Mouse (Mus musculus) liver, embryonic 12.5 days (tissue): Measurements from ENCODE around the gene Cant1. TPM values are rescaled to one million over a fixed set of nuclear protein-coding genes. Genes with fewer than 3 reads are reported as not detected.
"Not testable (repeated sequence)": the region's sequence is repeated elsewhere in the genome, so short reads cannot be mapped to it uniquely, and the experiment has no call there.

Source experiments
- ATAC-seq: fragments of 200-750 bp; cut with Nextera tagmentation; 2 replicates; pipeline ENCODE4 v1.8.0; 2017; ENCODE audit warnings: moderate number of reproducible peaks, mild to moderate bottlenecking, moderate library complexity
- H3K27ac ChIP-seq: fragments of 300-500 bp; sonication (generic); 2 replicates; pipeline ENCODE4 v1.5.1; 2016; ENCODE audit warnings: mild to moderate bottlenecking
- H3K27me3 ChIP-seq: fragments of 300-500 bp; sonication (generic); replicated peaks from 2 replicates; pipeline ENCODE4 v1.6.1; 2016; ENCODE audit warnings: mild to moderate bottlenecking, moderate library complexity
- H3K36me3 ChIP-seq: fragments of 300-500 bp; sonication (generic); 2 replicates; pipeline ENCODE4 v1.6.1; 2016; ENCODE audit warnings: mild to moderate bottlenecking, moderate library complexity
- H3K4me1 ChIP-seq: fragments of 300-500 bp; sonication (generic); 2 replicates; pipeline ENCODE4 v1.6.1; 2016
- H3K4me2 ChIP-seq: fragments of 300-500 bp; sonication (generic); 2 replicates; pipeline ENCODE4 v1.6.1; 2016; ENCODE audit warnings: mild to moderate bottlenecking, moderate library complexity
- H3K4me3 ChIP-seq: fragments of 300-500 bp; sonication (generic); 2 replicates; pipeline ENCODE4 v1.5.1; 2016; ENCODE audit warnings: mild to moderate bottlenecking, moderate library complexity
- H3K9ac ChIP-seq: fragments of 300-500 bp; sonication (generic); 2 replicates; pipeline ENCODE4 v1.6.1; 2016; ENCODE audit warnings: mild to moderate bottlenecking, moderate library complexity
- H3K9me3 ChIP-seq: fragments of 300-500 bp; sonication (generic); replicated peaks from 2 replicates; pipeline ENCODE4 v1.6.1; 2016; ENCODE audit warnings: mild to moderate bottlenecking, moderate library complexity
- WGBS: fragments of 180-500 bp; shearing (Covaris S2); methylation state at CpG from one replicate; pipeline ENCODE4 v1.1.7; 2016; ENCODE audit not compliant: insufficient replicate concordance; 5-methylcytosine and 5-hydroxymethylcytosine counted together
- polyA plus RNA-seq: library from polyadenylated mRNA; unstranded; fragments of >200 nt; fragmentation: Nextera tagmentation; extraction: Ambion mirVana; gene quantifications from 2 replicates; pipeline ENCODE4 v1.2.1, GENCODE M21; 2016

Gene Cant1
- polyA plus RNA-seq, 1 experiment from 2014 or later, result 14.5 TPM

DNA sequence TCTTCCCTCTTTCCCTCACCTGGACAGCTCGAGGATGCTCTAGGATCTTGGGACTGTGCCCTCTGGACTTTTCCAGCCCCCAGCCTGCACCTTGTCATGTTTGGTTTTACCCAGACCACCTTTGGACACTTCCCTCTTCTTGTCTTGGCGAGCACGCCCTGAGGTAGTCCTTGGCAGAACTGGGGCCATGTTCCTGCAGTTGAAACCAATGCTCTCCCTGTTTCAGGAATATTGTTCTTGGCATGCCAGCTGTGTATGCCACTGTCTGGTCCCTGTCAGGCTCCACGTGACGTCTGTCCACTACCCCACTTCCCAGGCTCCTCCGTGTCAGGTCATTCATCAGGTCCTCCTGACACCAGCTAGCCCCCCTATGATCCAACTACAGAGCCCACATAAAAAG lies 40.2 kb downstream of the Cant1 start:
- Histone ChIP-seq H3K36me3 (no peaks in the 10 kb centered on the region), H3K4me2 (no peak overlapping the region), H3K9ac (no peak overlapping the region), H3K4me1 (no peaks in the 10 kb centered on the region), H3K27me3 (peaks cover 15% of the 10 kb centered on the region), H3K27ac (no peak overlapping the region), H3K4me3 (no peak overlapping the region), H3K9me3 (no peaks in the 10 kb centered on the region)
- 58% methylated on average over 6 of the region's 6 CpGs for WGBS
- no peak for ATAC-seq

DNA sequence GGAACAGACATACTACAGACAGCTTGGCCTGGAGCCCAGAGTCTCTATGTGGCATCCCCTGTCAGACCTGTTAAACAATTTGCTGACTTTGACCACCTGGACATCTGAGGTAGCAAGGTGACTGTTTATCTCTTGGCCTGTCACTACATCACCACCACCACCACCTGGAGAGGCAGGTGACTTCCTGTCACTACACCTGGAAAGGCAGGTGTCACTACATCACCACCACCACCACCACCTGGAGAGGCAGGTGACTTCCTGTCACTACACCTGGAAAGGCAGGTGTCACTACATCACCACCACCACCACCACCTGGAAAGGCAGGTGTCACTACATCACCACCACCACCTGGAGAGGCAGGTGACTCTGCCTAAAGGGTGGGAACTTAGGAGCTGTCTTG lies 42.6 kb downstream of the Cant1 start:
- H3K4me1 ChIP-seq, H3K9ac ChIP-seq, H3K27ac ChIP-seq, H3K4me2 ChIP-seq, H3K9me3 ChIP-seq, ATAC-seq, H3K4me3 ChIP-seq, H3K36me3 ChIP-seq: not testable (repeated sequence)
- peaks cover 23% of the 10 kb centered on the region for H3K27me3 ChIP-seq

DNA sequence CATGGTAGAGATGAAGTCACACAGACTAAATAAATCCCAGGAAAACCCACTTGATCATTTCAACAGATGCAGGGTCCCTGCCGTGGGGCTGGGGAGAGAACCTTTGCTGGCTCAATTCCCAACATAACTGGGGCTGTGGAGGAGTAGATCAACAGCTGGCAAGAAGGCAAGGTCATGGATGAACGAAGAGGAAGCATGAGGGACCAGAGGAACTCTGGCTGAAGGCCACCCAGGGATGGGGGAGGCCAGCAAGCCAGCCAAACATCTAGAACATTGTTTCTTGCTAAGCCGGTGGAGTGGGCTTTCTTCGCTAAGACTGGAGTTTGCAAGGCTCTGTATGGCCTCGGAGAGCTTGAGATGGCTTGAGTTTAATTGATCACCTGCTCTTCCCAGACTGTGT lies 43.0 kb downstream of the Cant1 start:
- Histone ChIP-seq H3K27me3 (peaks cover 23% of the 10 kb centered on the region), H3K27ac (no peak overlapping the region), H3K36me3 (no peaks in the 10 kb centered on the region), H3K4me3 (no peak overlapping the region), H3K4me2 (no peak overlapping the region), H3K9me3 (no peaks in the 10 kb centered on the region), H3K9ac (no peak overlapping the region), H3K4me1 (no peaks in the 10 kb centered on the region)
- 74% methylated on average over 5 of the region's 5 CpGs for WGBS
- no peak for ATAC-seq

DNA sequence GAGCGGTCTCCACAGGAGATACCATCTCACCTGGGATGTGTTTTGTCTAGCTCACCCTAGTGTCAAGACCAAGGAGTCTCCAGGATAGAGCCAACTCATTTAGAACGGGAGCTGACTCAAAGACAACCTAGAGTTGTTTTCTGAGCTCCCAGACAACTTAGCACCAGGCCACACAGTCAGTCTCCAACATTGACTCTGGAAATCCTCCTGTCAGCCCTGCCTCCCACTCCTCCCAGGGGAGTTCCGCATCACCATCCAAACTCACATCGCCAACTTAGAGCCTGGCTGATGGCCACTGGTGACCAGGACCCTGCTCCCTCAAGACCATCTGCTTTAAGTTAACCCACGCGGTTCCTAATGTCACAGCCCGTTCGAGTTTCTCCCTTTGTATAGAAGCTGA lies 43.4 kb downstream of the Cant1 start:
- H3K4me1 ChIP-seq, result no peaks in the 10 kb centered on the region
- ATAC-seq, result no peak
- H3K4me3 ChIP-seq, result no peak overlapping the region
- H3K36me3 ChIP-seq, result no peaks in the 10 kb centered on the region
- H3K27ac ChIP-seq, result no peak overlapping the region
- no peak overlapping the region for H3K9ac ChIP-seq
- H3K4me2 ChIP-seq, result no peak overlapping the region
- WGBS, result 73% methylated on average over 8 of the region's 8 CpGs
- no peaks in the 10 kb centered on the region for H3K9me3 ChIP-seq
- H3K27me3 ChIP-seq, result peaks cover 22% of the 10 kb centered on the region

DNA sequence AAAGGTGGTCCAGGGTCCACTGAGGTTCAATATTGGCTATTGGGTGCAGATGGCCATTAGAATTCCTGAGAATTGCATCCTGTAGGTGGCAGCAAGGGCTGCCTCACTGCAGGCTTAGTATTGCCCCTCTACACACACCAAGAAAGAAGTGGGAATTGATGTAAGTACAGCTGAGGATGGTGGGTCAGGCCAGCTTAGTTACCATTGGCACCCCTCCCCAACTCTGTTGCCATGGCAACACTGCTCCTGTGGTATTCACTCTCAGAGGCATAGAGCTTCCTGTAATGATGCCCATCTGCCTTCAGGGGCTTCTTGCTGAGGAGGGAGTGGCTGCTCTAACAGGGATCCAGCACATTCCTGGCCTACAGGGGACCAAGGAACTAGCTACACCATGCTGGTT lies 43.9 kb downstream of the Cant1 start:
- Histone ChIP-seq H3K9ac (no peak overlapping the region), H3K4me3 (no peak overlapping the region)
- no peak for ATAC-seq

DNA sequence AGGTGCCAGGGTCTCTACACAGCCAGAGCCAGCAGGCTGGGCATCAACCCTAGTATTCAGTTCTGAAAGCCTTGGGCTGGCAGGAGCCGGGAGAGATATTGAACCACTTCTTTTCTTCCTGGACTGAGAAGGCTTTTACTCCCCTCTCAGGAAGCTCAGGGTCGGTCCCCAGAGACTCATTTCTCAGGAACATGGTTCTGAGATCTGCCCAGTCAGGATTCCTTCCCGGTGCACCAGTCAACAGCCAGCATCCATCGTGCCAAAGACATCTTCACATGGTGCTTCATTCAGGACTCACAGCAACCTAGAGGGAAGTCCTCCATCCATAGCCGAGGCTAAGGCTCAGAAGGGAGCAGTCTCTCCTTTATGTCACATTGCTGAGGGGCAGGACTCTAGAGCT lies 44.4 kb downstream of the Cant1 start:
- H3K4me3 ChIP-seq, result no peak overlapping the region
- no peak overlapping the region for H3K27ac ChIP-seq
- no peak overlapping the region for H3K4me2 ChIP-seq
- no peaks in the 10 kb centered on the region for H3K4me1 ChIP-seq
- WGBS, result 48% methylated on average over 5 of the region's 5 CpGs
- ATAC-seq, result no peak
- H3K9ac ChIP-seq, result no peak overlapping the region
- H3K9me3 ChIP-seq, result no peaks in the 10 kb centered on the region
- peaks cover 19% of the 10 kb centered on the region for H3K27me3 ChIP-seq
- no peaks in the 10 kb centered on the region for H3K36me3 ChIP-seq

More for the DNA sequence above, 43.9 kb downstream of the Cant1 start:
- no peaks in the 10 kb centered on the region for H3K36me3 ChIP-seq
- peaks cover 19% of the 10 kb centered on the region for H3K27me3 ChIP-seq
- H3K27ac ChIP-seq, result no peak overlapping the region
- H3K4me1 ChIP-seq, result no peaks in the 10 kb centered on the region
- no peak overlapping the region for H3K4me2 ChIP-seq
- H3K9me3 ChIP-seq, result no peaks in the 10 kb centered on the region

DNA sequence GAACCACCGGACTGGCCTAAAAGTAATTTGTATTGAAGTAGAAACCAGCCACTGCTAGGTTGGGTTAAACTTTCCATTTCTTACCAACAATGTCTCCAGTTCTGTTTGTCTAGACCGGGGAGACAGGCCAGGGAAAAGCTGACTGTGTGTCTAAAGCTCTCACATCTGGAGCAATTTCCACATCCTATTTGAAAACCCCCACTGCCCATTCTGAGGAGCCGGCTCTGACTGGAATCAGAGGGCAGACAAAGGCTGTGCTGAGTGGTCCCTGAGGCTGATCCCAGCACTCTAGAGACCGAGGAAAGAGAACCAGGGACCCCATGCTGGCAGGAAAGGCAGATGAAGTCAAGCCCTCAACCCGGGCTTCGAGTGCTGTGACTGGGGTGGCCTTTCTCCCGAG lies 46.2 kb downstream of the Cant1 start:
- H3K4me3 ChIP-seq, result no peak overlapping the region
- no peaks in the 10 kb centered on the region for H3K36me3 ChIP-seq
- H3K9me3 ChIP-seq, result no peaks in the 10 kb centered on the region
- no peaks in the 10 kb centered on the region for H3K4me1 ChIP-seq
- H3K27ac ChIP-seq, result no peak overlapping the region
- no peak overlapping the region for H3K9ac ChIP-seq
- peaks cover 19% of the 10 kb centered on the region for H3K27me3 ChIP-seq
- H3K4me2 ChIP-seq, result no peak overlapping the region
- no peak for ATAC-seq
- 52% methylated on average over 7 of the region's 7 CpGs for WGBS

DNA sequence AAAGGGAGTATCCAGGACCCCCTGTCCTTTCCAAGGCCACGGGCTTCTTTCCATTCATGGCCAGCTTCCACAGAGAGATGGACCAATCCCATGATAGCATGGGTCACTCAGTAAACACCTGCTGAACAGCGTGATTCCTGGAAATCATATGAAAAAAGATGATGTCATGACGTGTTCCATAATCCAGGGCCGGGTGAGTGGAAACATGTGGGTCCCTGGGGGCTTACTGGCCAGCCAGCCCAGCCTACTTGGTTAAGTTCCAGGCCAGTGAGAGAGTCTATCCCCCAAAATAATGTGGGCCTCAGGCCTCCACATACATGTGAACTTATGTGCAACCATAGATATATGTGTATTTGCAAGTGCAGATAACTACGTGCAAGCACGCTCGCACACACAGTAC lies 47.0 kb downstream of the Cant1 start:
- Histone ChIP-seq H3K9ac (no peak overlapping the region), H3K4me1 (no peaks in the 10 kb centered on the region), H3K9me3 (no peaks in the 10 kb centered on the region), H3K4me2 (no peak overlapping the region), H3K27ac (no peak overlapping the region), H3K4me3 (no peak overlapping the region), H3K36me3 (no peaks in the 10 kb centered on the region), H3K27me3 (peaks cover 19% of the 10 kb centered on the region)
- 76% methylated on average over 7 of the region's 7 CpGs for WGBS
- no peak for ATAC-seq

DNA sequence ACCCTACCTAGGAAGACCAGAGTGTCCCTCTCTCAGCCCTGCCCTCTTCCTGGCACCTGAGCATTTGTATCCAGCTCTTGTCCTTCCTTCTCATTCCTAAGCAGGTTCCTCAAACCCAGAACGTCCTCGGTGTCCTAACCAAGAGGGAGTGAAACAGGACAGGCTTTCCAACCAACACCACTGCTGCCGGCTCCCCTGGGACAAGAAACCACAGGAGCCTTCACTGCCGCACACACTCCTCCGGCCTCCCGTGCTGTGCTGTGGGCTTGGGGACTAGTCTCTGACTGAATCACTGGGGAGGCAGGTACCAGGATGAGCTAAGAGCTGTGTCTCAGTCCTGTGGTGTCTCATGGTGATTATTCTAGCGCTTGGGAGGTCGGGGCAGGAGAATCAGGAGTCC lies 49.2 kb downstream of the Cant1 start:
- 57% methylated on average over 8 of the region's 8 CpGs for WGBS
- no peaks in the 10 kb centered on the region for H3K9me3 ChIP-seq
- H3K36me3 ChIP-seq, result no peaks in the 10 kb centered on the region
- no peak overlapping the region for H3K27ac ChIP-seq
- no peak overlapping the region for H3K4me3 ChIP-seq
- peaks cover 19% of the 10 kb centered on the region for H3K27me3 ChIP-seq
- H3K4me2 ChIP-seq, result no peak overlapping the region
- no peaks in the 10 kb centered on the region for H3K4me1 ChIP-seq
- no peak overlapping the region for H3K9ac ChIP-seq
- ATAC-seq, result no peak

DNA sequence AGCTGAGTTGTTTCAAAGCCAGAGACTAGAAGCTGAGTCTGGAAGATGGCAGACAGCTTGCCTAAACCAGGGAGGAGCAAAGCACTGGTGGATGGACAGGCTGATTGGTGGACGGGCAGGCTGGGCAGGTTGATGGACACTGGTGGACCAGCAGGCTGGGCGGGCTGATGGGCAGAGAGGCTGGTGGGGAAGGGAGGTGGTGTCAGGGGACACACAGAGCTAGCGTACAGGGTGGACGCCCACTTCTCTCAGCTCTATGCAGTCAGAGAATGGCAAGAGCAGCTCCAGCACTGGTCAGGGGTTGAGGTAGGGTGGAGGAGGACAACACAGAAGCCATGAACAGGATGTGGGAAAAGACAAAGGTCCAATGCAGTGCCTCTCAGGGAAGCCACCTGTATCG lies 49.6 kb downstream of the Cant1 start:
- no peaks in the 10 kb centered on the region for H3K36me3 ChIP-seq
- no peak overlapping the region for H3K4me3 ChIP-seq
- ATAC-seq, result no peak
- H3K4me1 ChIP-seq, result no peaks in the 10 kb centered on the region
- no peak overlapping the region for H3K9ac ChIP-seq
- H3K9me3 ChIP-seq, result no peaks in the 10 kb centered on the region
- no peak overlapping the region for H3K27ac ChIP-seq
- H3K27me3 ChIP-seq, result peaks cover 15% of the 10 kb centered on the region
- 58% methylated on average over 5 of the region's 5 CpGs for WGBS
- no peak overlapping the region for H3K4me2 ChIP-seq

DNA sequence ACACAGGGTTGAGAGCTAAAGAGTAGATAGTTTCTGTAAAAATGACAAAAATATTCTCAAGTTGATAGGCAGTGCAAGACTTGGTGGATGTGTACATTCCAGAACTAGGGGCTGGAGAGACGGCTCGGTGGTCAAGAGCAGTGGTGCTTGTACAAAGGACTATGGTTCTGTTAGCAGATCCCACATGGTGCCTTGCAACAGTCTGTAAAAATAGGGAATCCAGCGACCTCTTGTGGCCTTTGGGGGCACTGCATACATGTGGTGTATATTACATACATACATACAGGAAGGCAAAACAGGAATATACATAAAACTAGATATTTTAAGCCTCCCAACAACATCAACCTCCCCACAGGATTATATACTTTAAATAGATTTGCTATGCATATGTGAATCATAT lies 50.6 kb downstream of the Cant1 start:
- Histone ChIP-seq H3K4me2 (no peak overlapping the region), H3K9ac (no peak overlapping the region), H3K36me3 (no peaks in the 10 kb centered on the region), H3K9me3 (no peaks in the 10 kb centered on the region), H3K4me3 (no peak overlapping the region), H3K27ac (no peak overlapping the region), H3K27me3 (peaks cover 20% of the 10 kb centered on the region; the same call in 1 of the 2 replicates), H3K4me1 (no peaks in the 10 kb centered on the region; the same call in 1 of the 2 replicates)
- no peak for ATAC-seq
- WGBS, result 55% methylated on average over 3 of the region's 3 CpGs

DNA sequence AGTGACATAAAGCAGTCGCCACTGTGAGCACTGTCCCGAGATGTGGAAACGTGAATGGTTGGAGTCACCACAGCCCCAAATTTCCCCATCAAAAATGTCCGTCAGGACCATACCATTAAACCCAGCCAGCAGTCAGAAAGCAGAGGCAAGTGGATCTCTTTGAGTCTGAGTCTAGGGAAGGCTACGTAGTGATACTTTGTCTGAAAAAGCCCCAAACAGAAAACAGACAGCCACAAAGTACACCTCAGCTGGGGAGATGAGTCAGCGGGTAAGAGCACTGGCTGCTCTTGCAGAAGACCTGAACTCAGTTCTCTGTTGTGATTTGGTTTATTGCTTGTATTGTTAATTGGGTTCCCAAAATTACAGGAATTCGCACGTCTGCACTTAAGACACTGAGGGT lies 52.3 kb downstream of the Cant1 start:
- H3K27ac ChIP-seq, result no peak overlapping the region
- WGBS, result 67% methylated on average over 8 of the region's 8 CpGs
- peaks cover 10% of the 10 kb centered on the region for H3K4me1 ChIP-seq
- H3K4me2 ChIP-seq, result no peak overlapping the region
- H3K27me3 ChIP-seq, result peaks cover 17% of the 10 kb centered on the region; the same call in 1 of the 2 replicates
- no peaks in the 10 kb centered on the region for H3K36me3 ChIP-seq
- H3K9ac ChIP-seq, result no peak overlapping the region
- ATAC-seq, result no peak
- H3K9me3 ChIP-seq, result no peaks in the 10 kb centered on the region
- H3K4me3 ChIP-seq, result no peak overlapping the region

DNA sequence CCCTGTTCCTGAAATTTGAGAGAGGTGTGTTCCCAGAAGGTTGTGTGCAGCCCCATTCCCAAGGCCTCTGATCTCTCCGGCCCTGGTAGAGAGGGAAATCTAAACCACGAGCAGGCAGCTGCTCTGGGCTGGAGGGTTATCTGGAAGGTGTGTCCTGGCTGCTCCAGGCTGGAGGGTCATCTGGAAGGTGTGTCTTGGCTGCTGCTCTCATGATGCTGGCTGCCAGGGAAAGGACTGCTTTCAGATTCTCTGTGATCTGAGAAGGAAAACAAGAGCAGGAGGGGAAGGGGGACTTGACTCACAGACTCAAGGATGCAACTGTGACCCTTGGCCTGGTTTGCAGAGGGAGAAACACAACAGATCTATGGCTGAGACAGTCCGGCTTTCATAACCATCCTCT lies 52.8 kb downstream of the Cant1 start:
- Histone ChIP-seq H3K36me3 (no peaks in the 10 kb centered on the region), H3K4me1 (peaks cover 10% of the 10 kb centered on the region), H3K9ac (no peak overlapping the region), H3K27ac (no peak overlapping the region), H3K4me2 (no peak overlapping the region), H3K27me3 (peaks cover 16% of the 10 kb centered on the region; the same call in 1 of the 2 replicates), H3K9me3 (no peaks in the 10 kb centered on the region), H3K4me3 (no peak overlapping the region)
- 52% methylated on average over 3 of the region's 3 CpGs for WGBS
- no peak for ATAC-seq
